Mouse (Mus musculus): ENCODE results near the gene Cel. TPM values are rescaled to one million over a fixed set of nuclear protein-coding genes. Genes with fewer than 3 reads are reported as not detected.
A peak's percentile ranks its signal among the peaks of the same experiment; 100 is the strongest.

Cel gene
- polyA plus RNA-seq, 1 experiment from 2014 or later, result not detected

- no peak for TF ChIP-seq CTCF (IDR thresholded peaks at IDR 0.05; ENCODE audit: low read depth)
- no peak overlapping the region for H3K4me3 ChIP-seq (ENCODE audit: low read depth, low read length)
- no peak for ATAC-seq (ENCODE audit: insufficient read depth)
- H3K27me3 ChIP-seq (ENCODE audit: insufficient read depth, low read length), result no peaks in the 10 kb centered on the region
- 82% methylated on average over 6 of the region's 6 CpGs for WGBS
- H3K9ac ChIP-seq, result no peak overlapping the region
- peaks cover 15% of the 10 kb centered on the region for H3K4me1 ChIP-seq (ENCODE audit: insufficient read depth)
- no peak for DNase-seq
- H3K36me3 ChIP-seq (ENCODE audit: insufficient read depth), result no peaks in the 10 kb centered on the region
- H3K4me2 ChIP-seq, result no peak overlapping the region
- H3K27ac ChIP-seq (ENCODE audit: low read depth), result no peak overlapping the region
- H3K9me3 ChIP-seq (ENCODE audit: low read depth, low read length), result no peaks in the 10 kb centered on the region
Observed at GRCm38 (mm10) chr2:28521571-28522151, 41.5 kb downstream of the Cel start.

- Histone ChIP-seq H3K36me3 (ENCODE audit: insufficient read depth) (no peaks in the 10 kb centered on the region), H3K9me3 (ENCODE audit: low read depth, low read length) (no peaks in the 10 kb centered on the region), H3K27me3 (ENCODE audit: insufficient read depth, low read length) (no peaks in the 10 kb centered on the region), H3K4me1 (ENCODE audit: insufficient read depth) (peaks cover 4% of the 10 kb centered on the region), H3K27ac (ENCODE audit: low read depth) (no peak overlapping the region), H3K4me2 (no peak overlapping the region), H3K9ac (no peak overlapping the region), H3K4me3 (ENCODE audit: low read depth, low read length) (no peak overlapping the region)
- TF ChIP-seq CTCF (IDR thresholded peaks at IDR 0.05; ENCODE audit: low read depth), result no peak
- no peak for ATAC-seq (ENCODE audit: insufficient read depth)
- 80% methylated on average over 5 of the region's 5 CpGs for WGBS
- DNase-seq, result no peak
Observed at GRCm38 (mm10) chr2:28520581-28520980, 42.6 kb downstream of the Cel start.

- no peaks in the 10 kb centered on the region for H3K27me3 ChIP-seq (ENCODE audit: insufficient read depth, low read length)
- no peak overlapping the region for H3K4me3 ChIP-seq (ENCODE audit: low read depth, low read length)
- ATAC-seq (ENCODE audit: insufficient read depth) (no peak), DNase-seq (no peak)
- no peaks in the 10 kb centered on the region for H3K36me3 ChIP-seq (ENCODE audit: insufficient read depth)
- no peak overlapping the region for H3K27ac ChIP-seq (ENCODE audit: low read depth)
- TF ChIP-seq CTCF (IDR thresholded peaks at IDR 0.05; ENCODE audit: low read depth), result no peak
- no peak overlapping the region for H3K4me2 ChIP-seq
- 35% methylated on average over 2 of the region's 2 CpGs for WGBS
- no peaks in the 10 kb centered on the region for H3K9me3 ChIP-seq (ENCODE audit: low read depth, low read length)
- no peak overlapping the region for H3K9ac ChIP-seq
- H3K4me1 ChIP-seq (ENCODE audit: insufficient read depth), result peaks cover 6% of the 10 kb centered on the region; the same call in 1 of the 2 replicates
Observed at GRCm38 (mm10) chr2:28518231-28518630, 45.0 kb downstream of the Cel start.

GRCm38 (mm10) chr2:28517206-28517909, 45.8 kb downstream of the Cel start:
- DNase-seq (peak; percentile 85), ATAC-seq (ENCODE audit: insufficient read depth) (0 out of 2 replicates have a peak, but pooled peaks have one; percentile 7)
- H3K4me2 ChIP-seq, result no peak overlapping the region
- no peak overlapping the region for H3K9ac ChIP-seq
- H3K36me3 ChIP-seq (ENCODE audit: insufficient read depth), result no peaks in the 10 kb centered on the region
- no peaks in the 10 kb centered on the region for H3K27me3 ChIP-seq (ENCODE audit: insufficient read depth, low read length)
- H3K4me1 ChIP-seq (ENCODE audit: insufficient read depth), result peaks cover 6% of the 10 kb centered on the region; the same call in 1 of the 2 replicates
- TF ChIP-seq CTCF (IDR thresholded peaks at IDR 0.05; ENCODE audit: low read depth), result peak; percentile 89
- no peak overlapping the region for H3K4me3 ChIP-seq (ENCODE audit: low read depth, low read length)
- no peaks in the 10 kb centered on the region for H3K9me3 ChIP-seq (ENCODE audit: low read depth, low read length)
- no peak overlapping the region for H3K27ac ChIP-seq (ENCODE audit: low read depth)
- 43% methylated on average over 5 of the region's 5 CpGs for WGBS

GRCm38 (mm10) chr2:28514489-28514888, 48.7 kb downstream of the Cel start:
- H3K9me3 ChIP-seq (ENCODE audit: low read depth, low read length), result no peaks in the 10 kb centered on the region
- peak overlapping the region; percentile 98 for H3K4me2 ChIP-seq
- ATAC-seq (ENCODE audit: insufficient read depth) (no peak; the same call in 1 of the 2 replicates), DNase-seq (peak; percentile 93)
- TF ChIP-seq CTCF (IDR thresholded peaks at IDR 0.05; ENCODE audit: low read depth), result peak; percentile 95
- no peaks in the 10 kb centered on the region for H3K27me3 ChIP-seq (ENCODE audit: insufficient read depth, low read length)
- H3K27ac ChIP-seq (ENCODE audit: low read depth), result no peak overlapping the region
- H3K4me3 ChIP-seq (ENCODE audit: low read depth, low read length), result peak overlapping the region; percentile 70
- WGBS, result 12% methylated on average over 5 of the region's 5 CpGs
- no peaks in the 10 kb centered on the region for H3K36me3 ChIP-seq (ENCODE audit: insufficient read depth)
- peak overlapping the region; percentile 77; the same call in 1 of the 2 replicates for H3K9ac ChIP-seq
- H3K4me1 ChIP-seq (ENCODE audit: insufficient read depth), result peaks cover 6% of the 10 kb centered on the region; the same call in 1 of the 2 replicates

- DNase-seq, result peak; percentile 51
- ATAC-seq (ENCODE audit: insufficient read depth), result peak; percentile 48
- Histone ChIP-seq H3K4me3 (ENCODE audit: low read depth, low read length) (peak overlapping the region; percentile 70), H3K9ac (peak overlapping the region; percentile 77), H3K27ac (ENCODE audit: low read depth) (peak overlapping the region; percentile 72), H3K4me1 (ENCODE audit: insufficient read depth) (peaks cover 6% of the 10 kb centered on the region; the same call in 1 of the 2 replicates), H3K36me3 (ENCODE audit: insufficient read depth) (no peaks in the 10 kb centered on the region), H3K4me2 (peak overlapping the region; percentile 98), H3K9me3 (ENCODE audit: low read depth, low read length) (no peaks in the 10 kb centered on the region), H3K27me3 (ENCODE audit: insufficient read depth, low read length) (no peaks in the 10 kb centered on the region)
- 4% methylated on average over 42 of the region's 47 CpGs for WGBS
- TF ChIP-seq CTCF (IDR thresholded peaks at IDR 0.05; ENCODE audit: low read depth), result no peak
Observed at GRCm38 (mm10) chr2:28513431-28514370, 49.5 kb downstream of the Cel start.
